Mouse (Mus musculus) heart, embryonic 14.5 days (tissue): ENCODE data around the gene Fah. TPM values are rescaled to one million over a fixed set of nuclear protein-coding genes. Genes with fewer than 3 reads are reported as not detected.

ENCODE experiments used
- ATAC-seq: fragments of 200-750 bp; cut with Nextera tagmentation; 2 replicates; pipeline ENCODE4 v1.8.0; 2017; ENCODE audit warnings: low read depth, moderate TSS enrichment; ENCODE audit not compliant: insufficient number of reproducible peaks, insufficient read depth, low FRiP score
- H3K27ac ChIP-seq, 2 experiments: fragments of 200-500 bp in 1 of 2; fragments of 300-500 bp in 1 of 2; sonication (generic) in 1 of 2; replicated peaks in 1 of 2; 2 replicates each; pipeline ENCODE4 v1.5.1; 2012 to 2014; ENCODE audit warnings: low read depth in 2 of 2, low read length in 2 of 2, control low read depth in 1 of 2, mild to moderate bottlenecking in 1 of 2, mixed read lengths in 1 of 2; ENCODE audit not compliant: control insufficient read depth in 1 of 2, insufficient read depth in 1 of 2
- H3K27me3 ChIP-seq: fragments of 300-500 bp; sonication (generic); 2 replicates; pipeline ENCODE4 v1.6.1; 2014; ENCODE audit warnings: mild to moderate bottlenecking, low read length, control low read depth; ENCODE audit not compliant: control insufficient read depth, insufficient read depth
- H3K36me3 ChIP-seq: fragments of 300-500 bp; sonication (generic); 2 replicates; pipeline ENCODE4 v1.6.1; 2014; ENCODE audit warnings: mild to moderate bottlenecking, control low read depth, low read length, mixed read lengths; ENCODE audit not compliant: control insufficient read depth, insufficient read depth
- H3K4me1 ChIP-seq, 2 experiments: fragments of 200-500 bp in 1 of 2; fragments of 300-500 bp in 1 of 2; sonication (generic) in 1 of 2; 2 replicates each; pipeline ENCODE4 v1.6.1; 2012 to 2014; ENCODE audit warnings: low read length in 2 of 2, control low read depth in 1 of 2, mixed read lengths in 1 of 2; ENCODE audit not compliant: control insufficient read depth in 2 of 2, insufficient read depth in 2 of 2
- H3K4me2 ChIP-seq: fragments of 300-500 bp; sonication (generic); 2 replicates; pipeline ENCODE4 v1.6.1; 2014; ENCODE audit warnings: mild to moderate bottlenecking, low read length
- H3K4me3 ChIP-seq, 2 experiments: fragments of 200-500 bp in 1 of 2; fragments of 300-500 bp in 1 of 2; sonication (generic) in 1 of 2; 2 replicates each; pipeline ENCODE4 v1.5.1; 2012 to 2014; ENCODE audit warnings: low read length in 2 of 2, mild to moderate bottlenecking in 2 of 2, control low read depth in 1 of 2, low read depth in 1 of 2, moderate library complexity in 1 of 2; ENCODE audit not compliant: control insufficient read depth in 1 of 2, insufficient read depth in 1 of 2
- H3K9ac ChIP-seq: fragments of 300-500 bp; sonication (generic); 2 replicates; pipeline ENCODE4 v1.6.1; 2014; ENCODE audit warnings: mild to moderate bottlenecking, low read length
- H3K9me3 ChIP-seq: fragments of 300-500 bp; sonication (generic); 2 replicates; pipeline ENCODE4 v1.6.1; 2016; ENCODE audit warnings: low read length, control low read depth; ENCODE audit not compliant: control insufficient read depth
- WGBS: fragments of 180-500 bp; shearing (Covaris S2); extraction: QIAGEN DNeasy Blood & Tissue Kit; methylation state at CpG from one replicate; pipeline ENCODE4 v1.1.7; 2014; 5-methylcytosine and 5-hydroxymethylcytosine counted together
- polyA plus RNA-seq: library from polyadenylated mRNA; unstranded; fragments of >200 nt; fragmentation: Nextera tagmentation; extraction: Ambion mirVana; gene quantifications from 2 replicates; pipeline ENCODE4 v1.2.1, GENCODE M21; 2014

Fah gene
- polyA plus RNA-seq, 1 experiment from 2014 or later: 4.8 TPM

DNA sequence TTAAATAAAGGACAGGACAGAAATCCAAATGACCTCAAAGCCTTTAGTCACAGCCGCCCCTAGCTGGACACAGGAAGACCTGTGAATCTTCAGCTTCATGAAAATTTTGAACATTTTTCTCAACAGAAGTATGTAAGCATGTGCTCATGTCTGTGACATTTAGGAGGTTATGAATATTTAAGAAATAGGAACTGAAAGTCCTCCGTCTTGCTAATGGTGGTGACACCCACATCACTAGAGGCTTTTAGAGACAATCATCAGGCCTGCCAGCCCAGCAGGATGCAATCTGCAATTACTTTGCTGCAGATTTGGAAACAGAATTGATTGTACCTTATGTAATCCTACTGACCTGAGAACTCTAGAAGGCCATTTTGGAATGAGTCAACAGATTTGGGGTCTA lies 55.0 kb downstream of the Fah start:
- Histone ChIP-seq H3K4me3 (no peak overlapping the region), H3K27me3 (no peaks in the 10 kb centered on the region), H3K4me1 (no peaks in the 10 kb centered on the region), H3K27ac (no peak overlapping the region), H3K9ac (no peak overlapping the region), H3K9me3 (no peaks in the 10 kb centered on the region), H3K4me2 (no peak overlapping the region), H3K36me3 (no peaks in the 10 kb centered on the region)
- no peak for ATAC-seq
- 89% methylated on average over 2 of the region's 2 CpGs for WGBS

DNA sequence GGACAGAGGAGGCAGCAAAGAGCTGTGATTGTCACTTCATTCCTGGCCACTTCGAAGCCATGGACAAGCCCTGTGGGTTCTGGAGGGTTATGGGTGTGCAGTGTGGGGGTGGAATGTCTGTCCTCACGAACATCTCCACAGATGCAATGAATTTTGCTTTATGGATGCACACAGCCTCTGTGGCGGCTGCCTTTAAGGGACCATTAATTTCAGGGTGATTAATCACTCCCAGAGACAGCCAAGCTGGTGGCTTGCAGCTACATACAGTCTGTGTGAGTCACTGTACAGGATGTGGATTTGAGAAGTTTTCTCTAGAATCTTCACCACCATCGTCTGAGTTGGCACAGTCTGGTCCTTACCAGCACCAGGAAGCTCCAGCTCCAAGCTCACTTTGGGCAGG lies 59.9 kb downstream of the Fah start:
- no peaks in the 10 kb centered on the region for H3K4me1 ChIP-seq
- 66% methylated on average over 4 of the region's 4 CpGs for WGBS
- no peak overlapping the region for H3K9ac ChIP-seq
- no peaks in the 10 kb centered on the region for H3K9me3 ChIP-seq
- H3K4me3 ChIP-seq: no peak overlapping the region
- H3K27me3 ChIP-seq: no peaks in the 10 kb centered on the region
- H3K27ac ChIP-seq: no peak overlapping the region
- no peak overlapping the region for H3K4me2 ChIP-seq
- no peak for ATAC-seq
- H3K36me3 ChIP-seq: no peaks in the 10 kb centered on the region

- WGBS: 77% methylated on average over 4 of the region's 4 CpGs
These were observed 61.6 kb downstream of the Fah start for GRCm38 (mm10) chr7:84544946-84545345.

More at GRCm38 (mm10) chr7:84544946-84545345, 61.6 kb downstream of the Fah start:
- H3K4me2 ChIP-seq: no peak overlapping the region
- no peaks in the 10 kb centered on the region for H3K4me1 ChIP-seq
- no peaks in the 10 kb centered on the region for H3K9me3 ChIP-seq
- H3K27ac ChIP-seq: no peak overlapping the region
- H3K27me3 ChIP-seq: no peaks in the 10 kb centered on the region
- no peak overlapping the region for H3K4me3 ChIP-seq
- ATAC-seq: no peak
- no peaks in the 10 kb centered on the region for H3K36me3 ChIP-seq
- H3K9ac ChIP-seq: no peak overlapping the region

Other genes with a start within 250 kb of the Fah start
- 2.3 and 3.1 TPM in 2 replicates for gene Arnt2, start 196.5 kb downstream of the Fah start, polyA plus RNA-seq
- gene Gm2115, start 77.8 kb downstream of the Fah start, polyA plus RNA-seq: 0.20 and 0.27 TPM in 2 replicates
- 147 and 168 TPM in 2 replicates for gene Zfand6, start 83.2 kb upstream of the Fah start, polyA plus RNA-seq
- gene Olfr291, start 246.8 kb upstream of the Fah start, polyA plus RNA-seq: not detected in 2 replicates